Mouse (Mus musculus) erythroblast, embryonic 14.5 days (primary cell): Measurements from ENCODE around the gene Fxyd4.

Experiments
- GATA1 ChIP-seq: IDR thresholded peaks from 2 replicates; pipeline ENCODE4 v1.6.1; 2012; ENCODE audit warnings: low read length, inconsistent platforms, mixed read lengths
- TAL1 ChIP-seq: IDR thresholded peaks from 3 replicates; pipeline ENCODE4 v1.6.1; 2012; ENCODE audit warnings: low read length, inconsistent platforms, mixed read lengths

DNA sequence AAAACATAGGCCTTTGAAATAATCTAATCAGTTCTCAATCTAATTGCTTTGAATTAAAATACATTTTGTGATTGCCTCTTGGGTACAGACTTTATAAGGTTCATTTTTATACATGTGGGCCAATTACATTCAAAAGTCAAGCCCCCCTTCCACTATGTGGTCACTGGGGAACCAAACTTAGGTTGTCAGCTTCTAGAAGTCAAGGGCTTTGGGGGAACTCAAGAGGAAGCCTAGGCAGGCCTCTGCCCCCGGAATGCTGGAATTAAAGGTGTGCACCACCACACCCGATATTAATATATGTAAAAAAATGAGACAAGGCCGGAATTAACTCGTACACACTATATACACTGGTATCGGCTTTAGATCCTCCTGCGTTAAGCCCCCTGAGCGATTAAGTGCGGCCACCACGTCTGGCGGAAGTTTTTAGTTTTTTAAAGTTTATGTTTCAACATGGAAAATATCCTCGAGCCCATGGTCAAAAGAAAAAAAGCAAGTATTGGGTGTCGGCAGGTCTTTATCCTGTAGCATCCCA, 21.2 kb downstream of the Fxyd4 start:
- TF ChIP-seq TAL1 (no peak), GATA1 (no peak)
